Comparison of ENCODE assay signal across 13 mouse cellular contexts in the genomic region with DNA sequence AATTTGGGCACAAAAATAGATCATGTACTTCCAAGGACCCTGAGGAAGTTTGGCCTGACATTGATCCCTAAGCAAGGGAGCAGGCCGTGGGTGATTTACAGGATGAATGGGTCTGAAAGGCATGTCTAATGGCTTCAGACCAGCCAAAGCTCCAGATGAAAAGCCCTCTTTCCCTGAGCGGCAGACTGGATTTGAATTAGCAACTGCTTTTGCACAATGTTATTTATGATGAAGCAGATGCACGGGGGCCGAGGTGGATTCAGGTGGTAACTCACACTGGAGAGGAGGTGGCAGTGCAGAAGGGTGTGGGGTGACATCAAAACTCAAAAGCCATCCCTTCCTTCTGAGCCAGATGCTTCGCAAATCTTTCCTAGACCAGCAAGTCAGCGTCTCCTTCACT.
DNase-seq lines count a peak whose midpoint lies in the region; ATAC-seq lines count a peak whose summit lies in the region.
"Had no signal": no experiment of that assay in that cellular context is flagged by ENCODE, and none has a peak within 500 bp of the region (broad histone marks: within the 10 kb centered on the region; RNA-seq: fewer than 3 reads in every experiment).

No protein-coding gene starts in this region.

- no peak overlapping the region for H3K27ac ChIP-seq in embryonic facial prominence, embryonic 13.5 days
- H3K27ac ChIP-seq in embryonic facial prominence, embryonic 10.5 days (replicated peaks) = no peak overlapping the region
- no peak overlapping the region for H3K27ac ChIP-seq in hindbrain, embryonic 12.5 days
- H3K27ac ChIP-seq: stomach, postnatal 0 days had no signal

- ATAC-seq in embryonic facial prominence, embryonic 13.5 days (ENCODE audit: insufficient number of reproducible peaks, insufficient read depth, low FRiP score, low TSS enrichment, low read depth) = no peak
- no peak for ATAC-seq in hindbrain, embryonic 12.5 days (ENCODE audit: low FRiP score)

- DNase-seq in embryonic facial prominence, embryonic 10.5 days (ENCODE audit: low spot score) = no peak
- peak; percentile 30 to 50 for DNase-seq in left cerebral cortex, postnatal 36 days (ENCODE audit: low spot score in 2 of 2)
- no peak for DNase-seq in left cerebral cortex, postnatal 10 days (ENCODE audit: extremely low spot score in 1 of 2, low spot score in 2 of 2)
- peak; percentile 35 for DNase-seq in neural tube, embryonic 10.5 days (ENCODE audit: extremely low spot score, low spot score)
- DNase-seq in layer of hippocampus, postnatal 10 days (ENCODE audit: low spot score in 2 of 2) = no peak
- no peak for DNase-seq in thymus, postnatal 0 days (ENCODE audit: low spot score)
- DNase-seq: adrenal gland, postnatal 14 days; cerebellum, adult 2 months had no signal

- intact Hi-C loops in left cerebral cortex, postnatal 36 days (cut with DNase I) = no loop called here
- intact Hi-C loops in left cerebral cortex, postnatal 10 days (cut with DNase I) = loop anchor here (5.0 to 10.0 kb wide), 4 partner anchors 198 to 645 kb away; partner anchors contain the start of gene Rasgef1b

- H3K36me3 ChIP-seq in embryonic facial prominence, embryonic 13.5 days = no peaks in the 10 kb centered on the region
- peaks cover 9% of the 10 kb centered on the region; the same call in 1 of the 2 replicates for H3K36me3 ChIP-seq in embryonic facial prominence, embryonic 10.5 days (replicated peaks)
- H3K36me3 ChIP-seq in hindbrain, embryonic 12.5 days = 0 out of 2 replicates have a peak, but pooled peaks cover 3% of the 10 kb centered on the region

- peaks cover 12% of the 10 kb centered on the region for H3K27me3 ChIP-seq in embryonic facial prominence, embryonic 13.5 days
- peaks cover 17% of the 10 kb centered on the region for H3K27me3 ChIP-seq in embryonic facial prominence, embryonic 10.5 days (replicated peaks; ENCODE audit: low read depth, poor library complexity, severe bottlenecking)
- H3K27me3 ChIP-seq in hindbrain, embryonic 12.5 days = peaks cover 11% of the 10 kb centered on the region
- H3K27me3 ChIP-seq: megakaryocyte, embryonic 14.5 days had no signal

- no peak overlapping the region for H3K4me3 ChIP-seq in embryonic facial prominence, embryonic 13.5 days
- no peak overlapping the region for H3K4me3 ChIP-seq in embryonic facial prominence, embryonic 10.5 days
- no peak overlapping the region for H3K4me3 ChIP-seq in hindbrain, embryonic 12.5 days
- H3K4me3 ChIP-seq: erythroblast, embryonic 14.5 days; megakaryocyte, embryonic 14.5 days had no signal

- peak overlapping the region; percentile 33; the same call in 1 of the 2 replicates for H3K9ac ChIP-seq in embryonic facial prominence, embryonic 13.5 days
- H3K9ac ChIP-seq in hindbrain, embryonic 12.5 days = 0 out of 2 replicates have a peak overlapping the region, but pooled peaks have one; percentile 1

- H3K9me3 ChIP-seq in embryonic facial prominence, embryonic 13.5 days = no peaks in the 10 kb centered on the region
- H3K9me3 ChIP-seq in embryonic facial prominence, embryonic 10.5 days = no peaks in the 10 kb centered on the region
- H3K9me3 ChIP-seq in hindbrain, embryonic 12.5 days (replicated peaks) = no peaks in the 10 kb centered on the region
- H3K9me3 ChIP-seq: megakaryocyte, embryonic 14.5 days had no signal

- H3K4me1 ChIP-seq in embryonic facial prominence, embryonic 13.5 days = peaks cover 18% of the 10 kb centered on the region
- H3K4me1 ChIP-seq in embryonic facial prominence, embryonic 10.5 days = peaks cover 53% of the 10 kb centered on the region
- H3K4me1 ChIP-seq in hindbrain, embryonic 12.5 days = peaks cover 39% of the 10 kb centered on the region

- H3K4me2 ChIP-seq in embryonic facial prominence, embryonic 13.5 days = no peak overlapping the region
- 0 out of 2 replicates have a peak overlapping the region, but pooled peaks have one; percentile 6 for H3K4me2 ChIP-seq in hindbrain, embryonic 12.5 days (replicated peaks)

- 52% methylated on average over 6 of the region's 6 CpGs for WGBS in embryonic facial prominence, embryonic 13.5 days
- 72% methylated on average over 6 of the region's 6 CpGs for WGBS in embryonic facial prominence, embryonic 10.5 days
- WGBS in hindbrain, embryonic 12.5 days = 46% methylated on average over 6 of the region's 6 CpGs

Comparison
In these comparisons a context has a peak if more than half of its experiments do, and no peak if none do; other contexts are left out.
1. DNase-seq: peak in left cerebral cortex, postnatal 36 days (2 of 2) and neural tube, embryonic 10.5 days (single experiment); none in embryonic facial prominence, embryonic 10.5 days (single experiment), left cerebral cortex, postnatal 10 days (0 of 2), layer of hippocampus, postnatal 10 days (0 of 2) and thymus, postnatal 0 days (single experiment).